Mouse (Mus musculus): Measurements from ENCODE around the gene Gck.
"Not testable (repeated sequence)": the region's sequence is repeated elsewhere in the genome, so short reads cannot be mapped to it uniquely, and the experiment has no call there.

Gck gene

DNA sequence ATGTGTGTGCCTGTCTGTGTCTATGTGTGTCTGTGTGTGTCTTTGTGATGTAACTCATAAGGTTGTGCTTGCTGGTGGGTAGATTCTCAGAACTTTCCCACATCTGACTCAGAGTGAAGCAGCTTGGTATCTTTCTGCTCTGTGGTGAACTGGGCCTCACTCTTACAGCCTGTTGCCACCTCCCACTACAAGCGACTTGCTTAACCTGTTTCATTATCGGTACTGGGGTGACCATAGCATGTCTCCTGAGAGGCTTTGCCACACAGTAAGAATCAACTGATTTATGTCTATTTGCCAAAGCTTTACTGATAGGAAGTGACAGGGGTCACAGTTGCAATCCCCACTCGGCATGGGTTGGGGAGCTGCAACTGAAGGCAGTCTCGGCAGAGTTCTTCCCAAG is 41.2 kb downstream of the Gck start:
- DNase-seq (ENCODE audit: low read depth, low spot score): no peak

DNA sequence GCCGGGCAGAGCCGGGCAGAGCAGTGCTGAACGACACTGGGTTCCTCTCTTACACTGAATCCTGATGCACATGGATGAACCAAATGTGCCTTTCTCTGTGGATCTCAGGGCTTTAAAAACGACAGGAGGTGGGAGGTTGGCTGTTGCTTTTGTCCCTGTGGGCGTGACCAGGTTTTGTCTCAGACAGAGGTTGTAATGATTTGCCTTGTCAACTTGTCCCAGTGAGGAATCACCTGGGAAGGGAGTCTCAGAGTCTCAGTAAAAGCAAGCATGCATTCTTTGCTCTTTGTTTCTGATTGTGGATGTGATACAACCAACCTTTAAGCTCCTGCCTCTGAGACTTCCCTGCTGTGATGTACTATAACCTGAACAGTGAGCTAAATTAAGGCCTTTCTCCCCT is 42.8 kb downstream of the Gck start:
- no peak for DNase-seq (ENCODE audit: low read depth, low spot score)

- DNase-seq (ENCODE audit: low read depth, low spot score): no peak
These were observed 43.9 kb downstream of the Gck start for GRCm38 (mm10) chr11:5905778-5906518.

GRCm38 (mm10) chr11:5904871-5905270 is 45.0 kb downstream of the Gck start:
- no peak for DNase-seq (ENCODE audit: low read depth, low spot score)

DNA sequence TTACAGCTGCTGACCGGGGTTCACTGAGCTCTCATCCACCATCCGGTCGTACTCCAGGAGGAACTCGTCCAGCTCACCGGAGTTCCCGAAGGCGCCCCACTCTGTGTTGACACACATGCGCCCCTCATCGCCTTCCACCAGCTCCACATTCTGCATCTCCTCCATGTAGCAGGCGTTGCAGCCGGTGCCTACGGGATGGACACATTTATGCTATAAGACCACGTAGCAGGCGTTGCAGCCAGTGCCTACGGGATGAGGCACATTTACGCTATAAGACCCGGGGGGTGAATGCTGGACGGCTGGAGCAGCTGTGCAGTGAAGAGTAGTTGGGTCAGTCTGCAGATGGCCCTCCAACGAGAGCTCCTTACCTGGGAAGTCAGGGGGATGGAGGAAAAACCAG is 45.5 kb downstream of the Gck start:
- no peak for DNase-seq (ENCODE audit: low read depth, low spot score)

- no peak for DNase-seq (ENCODE audit: low read depth, low spot score)
These were observed 46.0 kb downstream of the Gck start for GRCm38 (mm10) chr11:5903844-5904243.

DNA sequence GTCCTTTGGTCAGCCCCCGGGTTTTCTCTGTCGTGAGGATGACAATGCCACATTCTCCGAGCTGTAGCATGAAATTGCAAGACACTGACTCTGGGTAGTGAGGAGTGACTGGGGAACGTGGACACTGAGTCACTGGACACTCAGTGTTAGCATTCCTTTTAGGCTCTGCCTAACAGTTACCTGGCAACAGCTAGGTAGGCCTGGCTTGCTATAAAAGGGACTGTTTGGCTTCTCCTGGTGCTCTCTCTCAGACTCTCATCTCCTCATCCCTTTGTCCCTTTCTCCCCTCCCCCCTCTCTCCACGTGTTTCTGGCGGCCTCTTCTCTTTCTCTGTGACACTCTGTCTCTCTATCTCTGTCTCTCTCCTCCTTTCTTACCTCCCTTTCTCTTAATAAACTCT is 47.5 kb downstream of the Gck start:
- DNase-seq (ENCODE audit: low read depth, low spot score): no peak

- DNase-seq (ENCODE audit: low read depth, low spot score): no peak
These were observed 47.9 kb downstream of the Gck start for GRCm38 (mm10) chr11:5901950-5902349.

GRCm38 (mm10) chr11:5901320-5901719 is 48.6 kb downstream of the Gck start:
- DNase-seq (ENCODE audit: low read depth, low spot score): no peak

DNA sequence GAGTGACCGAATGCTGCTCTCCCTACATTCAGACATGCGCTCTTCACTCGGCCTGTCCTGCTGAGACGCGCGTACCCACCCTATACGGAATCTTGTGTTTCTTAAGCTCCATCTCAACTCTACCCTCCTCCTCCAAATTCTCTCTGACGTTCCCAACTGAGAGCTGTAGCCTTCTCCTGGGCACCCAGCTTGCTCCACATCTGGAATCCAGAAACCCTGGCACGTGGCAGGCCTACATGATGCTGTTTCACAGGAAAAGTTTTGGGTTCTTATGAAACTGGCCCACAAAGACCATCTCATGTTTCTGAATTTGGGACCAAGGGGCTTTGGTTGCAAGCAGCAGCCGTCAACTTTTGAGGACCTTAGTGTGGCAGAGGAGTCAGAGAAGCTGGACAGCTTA is 50.6 kb downstream of the Gck start:
- no peak for DNase-seq (ENCODE audit: low read depth, low spot score)

DNA sequence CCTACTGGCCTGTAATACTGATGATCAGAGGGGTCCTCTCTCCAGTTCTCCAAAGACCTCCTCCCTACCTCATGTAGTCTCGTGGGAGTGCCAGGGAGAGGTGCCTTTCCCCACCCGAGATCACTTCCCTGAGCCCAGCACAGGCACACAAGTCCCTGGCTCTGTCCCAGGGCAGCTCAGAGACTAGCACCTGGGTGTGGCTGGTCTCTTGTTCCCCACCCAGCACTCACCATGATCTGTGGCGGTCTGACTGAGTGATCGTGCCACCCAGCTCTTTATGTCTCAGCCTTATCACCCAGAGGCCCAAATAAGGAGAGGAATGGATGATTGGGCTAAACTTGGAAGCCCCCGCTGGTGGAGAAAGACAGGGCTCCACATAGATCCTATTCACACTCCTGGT is 51.4 kb downstream of the Gck start, which contains the start of gene Myl7:
Gene Myl7 (minus strand): TSS at position 252 of the 400 bp plus-strand sequence.
- DNase-seq (ENCODE audit: low read depth, low spot score): no peak

DNA sequence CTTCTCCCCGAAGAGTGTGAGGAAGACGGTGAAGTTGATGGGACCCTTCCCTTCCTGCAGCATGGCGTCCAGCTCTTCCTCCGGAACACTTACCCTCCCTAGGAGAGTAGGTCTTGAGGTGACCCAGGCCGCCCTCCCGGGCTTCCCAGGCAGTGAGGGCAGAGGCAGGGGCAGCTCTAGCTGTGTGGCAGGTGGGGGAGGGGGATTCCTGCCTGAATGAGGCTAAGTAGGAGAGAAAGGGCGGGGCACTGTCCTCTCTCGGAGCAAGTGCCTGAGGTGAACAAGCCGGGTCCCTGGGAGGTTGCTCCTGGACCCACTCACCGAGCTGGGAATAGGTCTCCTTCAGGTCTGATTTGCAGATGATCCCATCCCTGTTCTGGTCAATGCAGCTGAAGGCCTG is 52.0 kb downstream of the Gck start:
- no peak for DNase-seq (ENCODE audit: low read depth, low spot score)

- no peak for DNase-seq (ENCODE audit: low read depth, low spot score)
These were observed 52.7 kb downstream of the Gck start for GRCm38 (mm10) chr11:5897230-5897629.

- DNase-seq (ENCODE audit: low read depth, low spot score): no peak
These were observed 56.1 kb downstream of the Gck start for GRCm38 (mm10) chr11:5893807-5894206.

DNA sequence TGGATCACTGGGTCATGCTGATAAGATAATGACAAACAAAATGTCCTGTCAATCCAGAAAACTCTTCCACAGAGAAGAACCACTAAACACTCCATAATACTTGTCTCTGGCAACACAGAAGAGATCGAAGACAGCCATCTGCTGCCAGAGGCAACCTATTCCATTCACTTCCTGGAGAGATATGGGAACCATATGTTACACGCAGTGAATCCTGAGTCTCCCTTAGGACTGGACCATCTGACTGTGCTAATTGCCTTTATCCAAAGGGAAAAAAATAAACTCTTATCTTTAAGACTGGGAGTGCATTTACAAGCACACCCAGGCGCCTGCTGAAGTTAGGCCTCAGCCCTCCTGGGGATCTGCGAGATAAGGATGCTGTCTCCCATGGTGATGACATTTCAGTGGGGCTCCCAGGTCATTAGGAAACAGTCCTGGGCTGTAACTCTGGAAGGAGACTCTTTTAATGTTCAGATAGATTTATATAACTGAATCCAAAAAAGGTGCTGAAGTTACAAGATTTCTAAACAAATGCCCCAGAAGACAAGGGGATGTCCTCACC is 57.0 kb downstream of the Gck start:
- DNase-seq (ENCODE audit: low read depth, low spot score): no peak

DNA sequence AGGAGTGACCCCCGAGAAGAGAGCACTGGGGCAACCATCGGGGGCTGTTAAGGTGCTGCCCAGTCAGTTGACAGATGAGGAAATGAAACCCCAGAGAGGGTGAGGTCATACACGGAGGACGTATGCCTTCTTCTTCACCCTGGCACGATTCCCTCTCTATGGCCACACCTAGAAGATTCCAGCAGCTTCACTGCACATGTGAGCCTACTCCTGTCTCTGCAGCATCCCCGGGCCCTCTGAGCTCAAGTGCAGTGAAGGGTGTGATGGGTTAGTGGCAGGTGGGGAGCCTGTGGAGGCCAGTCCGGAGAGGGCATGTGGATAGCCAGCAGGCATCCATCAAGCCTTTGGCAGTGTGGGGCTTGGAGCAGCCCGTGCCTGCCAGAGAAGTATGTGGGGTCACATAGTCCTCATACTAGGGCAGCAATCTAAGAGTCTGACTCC is 57.7 kb downstream of the Gck start:
- peak; percentile 57 for DNase-seq (ENCODE audit: low read depth, low spot score)

DNA sequence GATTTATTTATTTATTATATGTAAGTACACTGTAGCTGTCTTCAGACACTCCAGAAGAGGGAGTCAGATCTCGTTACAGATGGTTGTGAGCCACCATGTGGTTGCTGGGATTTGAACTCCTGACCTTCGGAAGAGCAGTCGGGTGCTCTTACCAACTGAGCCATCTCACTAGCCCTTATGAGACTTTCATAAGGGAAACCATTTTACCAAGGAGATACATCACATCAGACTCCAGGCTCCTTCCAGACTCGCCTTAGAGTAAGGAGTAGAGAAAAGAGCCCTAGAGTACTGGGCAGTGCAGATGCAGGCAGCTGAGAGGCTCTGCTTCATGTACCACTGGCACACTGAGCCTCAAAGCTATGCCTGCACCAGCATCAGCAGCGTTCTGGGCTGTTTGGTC is 61.3 kb downstream of the Gck start:
- DNase-seq (ENCODE audit: low read depth, low spot score): not testable (repeated sequence)

- DNase-seq (ENCODE audit: low read depth, low spot score): no peak
These were observed 62.6 kb downstream of the Gck start for GRCm38 (mm10) chr11:5887250-5887649.

DNA sequence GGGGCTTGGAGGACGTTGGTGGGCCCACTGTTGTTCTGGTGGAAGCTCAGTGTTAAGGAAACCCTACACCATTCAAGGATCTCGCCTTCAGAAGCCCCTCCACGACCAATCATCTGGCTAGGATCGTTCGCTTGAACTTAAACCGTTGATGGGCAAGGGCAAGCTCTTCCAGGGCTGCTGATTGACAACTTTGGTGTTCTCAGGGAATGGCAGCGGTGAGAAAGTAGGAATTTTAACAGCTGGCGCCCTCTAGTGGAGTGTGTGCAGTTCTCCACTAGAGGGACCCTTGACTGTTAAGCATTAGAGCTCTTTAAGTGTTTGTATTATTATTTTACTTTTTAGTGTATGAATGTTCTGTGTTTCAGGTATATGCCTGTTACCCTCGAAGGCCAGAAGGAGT is 63.7 kb downstream of the Gck start:
- peak; percentile 92 for DNase-seq (ENCODE audit: low read depth, low spot score)

GRCm38 (mm10) chr11:5882518-5882917 is 67.4 kb downstream of the Gck start:
- DNase-seq (ENCODE audit: low read depth, low spot score): no peak

GRCm38 (mm10) chr11:5879905-5880304 is 70.0 kb downstream of the Gck start:
- peak; percentile 64 for DNase-seq (ENCODE audit: low read depth, low spot score)

- no peak for DNase-seq (ENCODE audit: low read depth, low spot score)
These were observed 71.2 kb downstream of the Gck start for GRCm38 (mm10) chr11:5878661-5879060.

DNA sequence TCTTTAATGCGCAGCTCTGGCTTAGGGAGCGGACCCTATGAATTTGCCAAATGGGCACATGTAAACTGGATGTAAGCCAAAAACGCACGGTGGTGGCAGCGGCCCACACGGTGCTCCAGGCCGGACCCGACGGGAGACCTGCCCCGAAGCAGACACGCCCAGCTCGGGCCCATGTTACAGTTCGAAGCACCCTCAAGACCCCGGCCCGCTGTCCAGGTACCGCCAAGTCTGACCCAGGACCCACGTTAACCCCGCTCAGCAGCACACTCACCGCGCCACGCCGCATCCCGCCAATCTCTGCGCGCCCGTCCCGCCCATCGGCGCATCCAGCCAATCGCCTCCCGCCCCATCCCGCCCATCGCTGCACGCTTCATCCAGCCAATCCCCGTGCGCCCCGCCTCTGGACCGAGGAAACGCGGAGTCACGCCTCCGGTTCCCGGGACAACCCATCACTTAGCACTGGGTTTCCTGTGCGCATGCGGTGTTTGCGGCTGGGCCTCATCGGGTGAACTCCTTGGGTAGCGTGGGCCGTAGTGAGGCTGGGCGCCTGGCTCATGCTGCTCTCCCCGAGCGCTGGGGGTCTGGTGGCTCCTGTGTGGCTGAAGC is 71.9 kb downstream of the Gck start, which contains the start of gene Pold2:
Gene Pold2 (minus strand): TSS at position 372 of the 606 bp plus-strand sequence.
- peak; percentile 98 for DNase-seq (ENCODE audit: low read depth, low spot score)

All from 3T3-L1 (cell line).